Mouse (Mus musculus) cerebellum, postnatal 14 days (tissue): ENCODE data around the gene C2cd4b.

Experiments used
- DNase-seq, 2 experiments: peaks; one replicate each; pipeline ENCODE4 v3.0.0; 2021; ENCODE audit warnings: mixed read lengths in 2 of 2

Gene C2cd4b

DNA sequence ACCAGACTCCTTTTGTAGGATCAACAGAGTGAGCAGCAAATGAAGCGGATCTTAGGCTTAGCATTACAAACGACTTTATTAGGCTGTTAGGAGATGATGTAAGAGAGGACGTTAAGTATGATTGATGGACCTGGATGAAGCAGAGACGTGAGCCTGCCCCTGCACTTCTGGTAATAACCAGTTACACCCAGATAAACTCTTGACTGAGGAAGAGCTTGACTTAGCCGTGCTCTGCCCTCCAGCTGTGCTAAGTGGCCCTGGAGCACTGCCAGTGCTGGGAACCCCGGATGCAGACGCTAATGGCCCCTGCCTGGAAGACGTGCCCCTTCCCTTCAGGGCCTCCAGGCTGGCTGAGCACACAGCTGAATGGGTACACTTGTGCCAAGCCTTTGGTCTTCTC lies 19.3 kb downstream of the C2cd4b start:
- no peak for DNase-seq

DNA sequence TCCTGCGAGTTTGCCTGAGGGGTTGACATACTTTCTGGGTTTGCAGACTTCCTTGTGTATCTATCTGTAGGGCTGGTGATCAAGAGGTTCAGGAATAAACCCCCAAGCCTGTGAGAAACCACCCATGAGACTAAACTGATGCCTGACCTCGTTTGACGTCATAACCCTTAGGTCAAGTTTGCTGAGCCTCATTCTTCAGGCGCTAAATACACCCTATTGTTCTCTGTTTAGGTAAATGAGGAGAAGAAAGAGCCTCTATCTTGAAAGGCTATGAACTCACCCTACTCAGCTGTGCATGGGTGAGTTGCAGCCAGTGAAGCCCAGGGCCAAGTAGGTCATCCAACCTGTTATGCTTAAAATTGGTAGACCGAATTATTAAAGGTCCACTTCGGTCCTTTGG lies 23.5 kb downstream of the C2cd4b start:
- DNase-seq: no peak

GRCm38 (mm10) chr9:67783464-67783863 lies 24.2 kb downstream of the C2cd4b start:
- DNase-seq: no peak

- peak in 1 of 2 experiments; percentile 49 for DNase-seq
Observed at GRCm38 (mm10) chr9:67783925-67784324, 24.7 kb downstream of the C2cd4b start.

GRCm38 (mm10) chr9:67786311-67786710 lies 27.1 kb downstream of the C2cd4b start:
- no peak for DNase-seq

DNA sequence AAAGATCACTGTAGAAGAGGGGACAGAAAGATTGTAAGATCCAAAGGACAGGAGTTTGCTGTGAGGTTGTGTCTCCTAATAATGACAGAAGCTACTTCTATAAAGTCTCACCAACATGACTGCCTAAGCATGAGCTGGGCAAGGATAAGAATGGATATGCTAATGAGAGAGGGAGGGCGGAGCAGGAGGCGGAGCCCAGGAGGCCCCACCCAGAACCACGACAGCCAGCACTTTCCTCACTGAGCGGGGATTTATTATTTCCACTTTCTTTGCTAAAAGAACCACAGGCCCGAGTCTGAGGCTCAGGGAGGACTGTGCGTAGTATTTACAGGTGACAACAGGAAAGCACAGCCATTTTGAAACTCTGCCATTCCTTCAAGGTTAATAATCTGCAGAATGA lies 28.4 kb downstream of the C2cd4b start:
- DNase-seq: no peak

DNA sequence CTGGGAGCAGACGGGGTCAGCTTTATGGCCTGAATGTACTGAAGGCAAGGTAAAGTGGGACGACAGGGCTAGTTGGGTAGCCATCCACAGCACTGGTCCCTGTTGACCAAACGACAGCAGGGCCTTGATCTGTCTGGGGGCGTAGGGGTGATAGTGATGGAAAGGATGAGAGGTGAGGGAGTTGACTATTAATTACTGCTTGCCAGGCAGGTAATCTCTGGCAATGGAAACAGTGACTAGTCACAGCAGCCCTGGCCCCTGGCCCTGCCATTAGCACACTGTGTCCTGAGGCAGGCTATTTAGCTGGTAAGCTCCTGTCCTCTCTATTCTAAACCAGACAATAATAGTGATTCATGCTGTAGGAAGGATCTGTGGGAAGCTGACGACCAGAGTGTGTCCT lies 33.2 kb downstream of the C2cd4b start:
- DNase-seq: no peak

DNA sequence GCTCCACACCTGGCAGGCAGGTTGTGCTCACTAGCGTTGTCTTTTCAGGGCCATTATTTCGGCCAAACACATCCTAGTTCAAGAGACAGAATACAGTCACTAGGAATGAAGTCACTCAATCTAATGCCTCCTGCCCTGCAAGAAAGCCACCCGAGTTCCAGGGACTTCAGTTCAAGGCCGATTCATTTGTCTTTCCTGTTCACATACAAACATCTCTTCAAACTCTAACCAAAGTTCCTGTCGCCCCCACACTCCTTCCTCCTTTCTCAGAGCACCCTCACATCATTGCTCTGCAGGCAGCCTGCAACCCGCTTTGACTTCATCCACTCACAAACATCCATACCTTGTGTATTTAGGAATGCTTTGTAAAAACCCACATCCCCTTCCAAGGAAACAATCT lies 34.3 kb downstream of the C2cd4b start:
- no peak for DNase-seq

DNA sequence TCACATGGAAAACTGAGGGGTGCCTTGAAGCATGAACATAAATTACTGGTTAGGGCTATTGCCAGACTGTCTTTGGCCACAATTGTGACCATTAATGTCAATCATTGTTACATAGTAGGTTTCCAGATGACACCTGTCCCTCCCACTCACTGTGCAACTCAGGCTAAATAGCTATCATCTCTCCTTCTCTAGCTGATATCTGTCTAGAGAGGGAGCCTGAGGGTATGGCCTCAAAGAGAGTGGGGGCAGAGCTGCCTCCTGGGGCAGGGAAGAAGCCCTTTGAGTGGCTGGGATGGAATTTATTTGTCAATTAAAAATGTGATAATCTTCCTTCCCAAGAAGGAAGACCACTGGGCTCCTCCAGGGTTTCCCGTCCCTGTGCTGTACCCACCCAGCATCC lies 35.0 kb downstream of the C2cd4b start:
- DNase-seq: no peak

- no peak for DNase-seq
Observed at GRCm38 (mm10) chr9:67794668-67795067, 35.4 kb downstream of the C2cd4b start.

- peak; percentile 60 to 69 for DNase-seq
Observed at GRCm38 (mm10) chr9:67795205-67795675, 36.0 kb downstream of the C2cd4b start.

DNA sequence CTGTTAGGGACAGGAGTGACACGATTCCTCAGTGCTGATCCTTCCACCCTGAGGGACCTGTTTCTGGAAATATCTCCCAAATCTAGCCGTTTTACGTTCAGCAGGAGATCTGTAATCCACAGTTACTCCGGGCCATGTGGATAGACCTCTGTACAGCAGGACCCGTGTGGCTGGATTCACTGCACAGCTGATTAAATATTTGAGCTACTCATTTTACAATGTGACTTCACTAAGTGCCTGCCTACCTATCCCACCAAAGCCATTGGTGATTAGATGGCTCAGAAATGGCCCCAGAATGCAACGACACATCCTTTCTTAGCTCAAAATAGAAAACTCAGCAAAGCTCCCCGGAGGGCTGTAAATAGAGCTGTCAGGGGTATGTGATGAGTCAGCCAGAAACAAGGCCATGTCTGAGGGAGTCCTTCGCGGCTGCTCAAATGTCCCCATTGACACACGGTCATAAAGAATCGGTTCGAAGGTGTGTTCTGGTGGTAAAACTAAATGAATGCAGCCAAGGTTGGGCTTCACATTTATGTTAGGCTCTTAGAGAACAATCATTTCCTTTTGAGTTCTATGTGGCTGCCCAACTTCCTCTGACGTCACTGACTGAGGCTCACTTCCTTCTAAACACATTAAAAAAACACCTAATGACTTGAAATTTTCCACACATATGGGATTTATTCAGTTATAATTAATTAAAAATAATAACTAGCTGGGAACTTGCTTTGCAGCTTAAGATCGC lies 40.0 kb downstream of the C2cd4b start:
- DNase-seq: no peak

DNA sequence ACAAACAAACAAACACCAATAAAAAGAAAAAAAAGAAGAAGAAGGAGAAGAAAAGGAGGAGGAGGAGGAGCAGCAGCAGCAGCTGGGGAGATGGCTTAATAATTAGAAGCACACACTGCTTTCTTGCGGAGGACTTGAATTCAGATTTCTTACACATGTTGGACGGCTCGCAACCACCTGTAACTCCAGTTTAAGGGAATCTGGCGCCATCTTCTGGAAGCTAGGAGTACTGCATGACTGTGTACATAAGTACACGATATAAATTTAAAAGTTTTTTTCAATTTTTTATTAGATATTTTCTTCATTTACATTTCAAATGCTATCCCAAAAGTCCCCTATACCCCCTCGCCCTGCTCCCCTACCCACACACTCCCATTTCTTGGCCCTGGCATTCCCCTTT lies 43.0 kb downstream of the C2cd4b start:
- peak; percentile 75 to 90 for DNase-seq

DNA sequence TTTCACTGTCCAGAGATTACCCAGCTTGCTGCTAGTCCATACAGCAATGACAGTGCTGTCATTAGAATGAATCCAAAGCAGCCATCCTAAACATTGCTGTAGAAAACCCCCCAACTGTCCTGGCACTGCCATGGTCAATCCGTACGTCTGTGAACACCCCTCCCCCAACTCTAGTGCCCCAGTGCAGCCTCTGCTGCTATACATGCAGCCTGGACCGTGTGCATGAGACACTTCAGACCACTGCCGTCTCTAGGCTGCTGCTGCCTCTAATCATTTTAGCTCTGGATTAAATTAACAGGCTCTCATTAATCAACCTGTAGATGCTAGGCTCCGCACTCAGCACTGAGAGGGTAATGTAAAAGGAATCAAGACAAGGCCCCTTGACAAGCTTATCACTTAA lies 47.8 kb downstream of the C2cd4b start:
- DNase-seq: no peak

DNA sequence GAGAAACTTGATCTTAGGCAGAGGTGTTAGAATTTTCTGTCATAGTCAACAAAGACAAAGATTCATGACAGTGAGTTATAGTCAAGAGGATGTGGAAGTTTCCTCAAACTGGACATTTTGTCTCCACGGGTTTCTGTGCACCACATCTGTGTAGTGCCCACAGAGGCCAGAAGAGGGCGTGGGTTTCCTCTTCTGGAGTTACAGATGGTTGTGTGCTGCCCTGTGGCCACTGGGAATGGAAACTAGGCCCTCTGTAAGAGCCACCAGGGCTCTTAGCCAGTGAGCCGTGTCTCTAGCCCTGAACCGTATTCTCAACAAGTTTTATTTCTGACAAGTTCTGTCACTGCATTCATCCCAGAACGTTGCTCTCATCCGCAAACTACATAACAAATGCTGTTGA lies 51.3 kb downstream of the C2cd4b start:
- DNase-seq: no peak
